Mouse (Mus musculus): ENCODE data around the gene Sympk.

GRCm38 (mm10) chr7:19065896-19066295, 41.7 kb downstream of the Sympk start:
- TF ChIP-seq POLR2A (IDR thresholded peaks at IDR 0.05; ENCODE audit: borderline replicate concordance, insufficient read depth, low read length) (no peak), CTCF (IDR thresholded peaks at IDR 0.05; ENCODE audit: borderline replicate concordance, insufficient read depth, low read depth, low read length) (no peak)

Data from cerebellum, adult 2 months (tissue).